18 mouse cellular contexts compared by ENCODE assay signal in the genomic region with DNA sequence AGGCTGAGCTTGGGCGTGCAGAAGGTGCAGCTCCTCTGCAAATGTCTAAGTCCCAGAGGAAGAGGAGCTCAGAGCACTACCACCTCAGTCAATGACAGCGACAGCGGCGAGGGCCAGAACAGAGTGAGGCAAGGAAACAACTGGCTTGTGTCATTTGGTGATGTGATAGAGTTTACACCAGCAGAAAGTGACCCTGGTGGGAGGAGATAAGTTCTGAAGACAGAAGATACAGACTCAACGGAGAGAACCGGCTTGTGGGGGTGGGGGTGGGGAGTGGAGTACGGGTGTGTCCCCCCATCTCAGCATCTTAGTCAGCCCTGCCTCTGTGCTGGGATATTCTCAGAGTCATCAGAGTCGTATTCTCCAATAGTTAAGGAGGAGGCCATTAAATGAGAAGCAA. TPM values are rescaled to one million over a fixed set of nuclear protein-coding genes. Genes with fewer than 3 reads are reported as not detected.
DNase-seq lines count a peak whose midpoint lies in the region; ATAC-seq and TF ChIP-seq lines count a peak whose summit lies in the region.
"Had no signal": no experiment of that assay in that cellular context is flagged by ENCODE, and none has a peak within 500 bp of the region (broad histone marks: within the 10 kb centered on the region; RNA-seq: fewer than 3 reads in every experiment).

No protein-coding gene starts in this region.

- H3K27me3 ChIP-seq in heart, embryonic 10.5 days (ENCODE audit: insufficient read depth, poor library complexity, severe bottlenecking) = peaks cover 7% of the 10 kb centered on the region; the same call in 1 of the 2 replicates
- H3K27me3 ChIP-seq in heart, adult 2 months (ENCODE audit: control insufficient read depth, insufficient read depth, low read length) = no peaks in the 10 kb centered on the region
- no peaks in the 10 kb centered on the region for H3K27me3 ChIP-seq in MEL (ENCODE audit: control insufficient read depth in 1 of 2, insufficient read depth in 2 of 2, low read length in 2 of 2)
- H3K27me3 ChIP-seq in liver, postnatal 0 days (ENCODE audit: insufficient read depth, low read length) = no peaks in the 10 kb centered on the region
- H3K27me3 ChIP-seq in kidney, embryonic 16.5 days (ENCODE audit: insufficient read depth, low read length) = no peaks in the 10 kb centered on the region
- no peaks in the 10 kb centered on the region for H3K27me3 ChIP-seq in hindbrain, embryonic 10.5 days (ENCODE audit: insufficient read depth, poor library complexity, severe bottlenecking)
- H3K27me3 ChIP-seq: hindbrain, embryonic 15.5 days; limb, embryonic 13.5 days; neural tube, embryonic 12.5 days had no signal

- H3K9me3 ChIP-seq in heart, embryonic 10.5 days = no peaks in the 10 kb centered on the region
- H3K9me3 ChIP-seq in MEL (replicated peaks; ENCODE audit: insufficient read depth, low read length) = no peaks in the 10 kb centered on the region
- no peaks in the 10 kb centered on the region for H3K9me3 ChIP-seq in liver, postnatal 0 days (ENCODE audit: low read length)
- H3K9me3 ChIP-seq in kidney, embryonic 16.5 days (ENCODE audit: low read length) = no peaks in the 10 kb centered on the region
- no peaks in the 10 kb centered on the region for H3K9me3 ChIP-seq in hindbrain, embryonic 10.5 days
- H3K9me3 ChIP-seq: hindbrain, embryonic 15.5 days; limb, embryonic 13.5 days; neural tube, embryonic 12.5 days had no signal

- TF ChIP-seq EP300 in heart, adult 2 months (IDR thresholded peaks at IDR 0.05; ENCODE audit: insufficient read depth, low read depth, low read length) = no peak
- TF ChIP-seq EP300 in MEL (IDR thresholded peaks at IDR 0.05; ENCODE audit: low read depth in 1 of 2, low read length in 2 of 2) = 0 out of 4 replicates have a peak, but pooled peaks of 1 of the 2 experiments have one; percentile 24
- TF ChIP-seq EP300 in liver, postnatal 0 days (IDR thresholded peaks at IDR 0.05; ENCODE audit: low read depth) = peak; percentile 26; the same call in 1 of the 2 replicates

- no peak for TF ChIP-seq POLR2A in heart, adult 2 months (IDR thresholded peaks at IDR 0.05; ENCODE audit: insufficient read depth, low read depth, low read length)
- no peak for TF ChIP-seq POLR2A in MEL (IDR thresholded peaks at IDR 0.05; ENCODE audit: control insufficient read depth in 1 of 2, insufficient read depth in 1 of 2, low read depth in 1 of 2, low read length in 2 of 2, poor library complexity in 1 of 2)

- no peaks in the 10 kb centered on the region for H3K36me3 ChIP-seq in heart, embryonic 10.5 days
- no peaks in the 10 kb centered on the region for H3K36me3 ChIP-seq in heart, adult 2 months (ENCODE audit: control insufficient read depth, insufficient read depth, low read length)
- no peaks in the 10 kb centered on the region for H3K36me3 ChIP-seq in MEL (ENCODE audit: control insufficient read depth in 1 of 2, insufficient read depth in 2 of 2, low read length in 2 of 2)
- H3K36me3 ChIP-seq in liver, postnatal 0 days (replicated peaks; ENCODE audit: insufficient read depth, low read length) = no peaks in the 10 kb centered on the region
- H3K36me3 ChIP-seq in kidney, embryonic 16.5 days (ENCODE audit: insufficient read depth, low read length) = no peaks in the 10 kb centered on the region
- no peaks in the 10 kb centered on the region for H3K36me3 ChIP-seq in hindbrain, embryonic 10.5 days
- H3K36me3 ChIP-seq: hindbrain, embryonic 15.5 days; limb, embryonic 13.5 days; neural tube, embryonic 12.5 days had no signal

- no peak overlapping the region for H3K4me3 ChIP-seq in heart, embryonic 10.5 days
- H3K4me3 ChIP-seq in heart, adult 2 months = no peak overlapping the region
- H3K4me3 ChIP-seq in MEL (ENCODE audit: control insufficient read depth in 1 of 2, insufficient read depth in 1 of 2, low read depth in 2 of 2, low read length in 2 of 2) = no peak overlapping the region
- H3K4me3 ChIP-seq in liver, postnatal 0 days (ENCODE audit: low read depth, low read length) = no peak overlapping the region
- no peak overlapping the region for H3K4me3 ChIP-seq in kidney, embryonic 16.5 days (ENCODE audit: low read length)
- H3K4me3 ChIP-seq in hindbrain, embryonic 10.5 days = no peak overlapping the region
- H3K4me3 ChIP-seq: gastrocnemius, adult 2 months; hindbrain, embryonic 15.5 days; limb, embryonic 13.5 days; neural tube, embryonic 12.5 days had no signal

- H3K79me2 ChIP-seq in heart, adult 2 months (replicated peaks; ENCODE audit: control insufficient read depth, insufficient read depth, low read length) = no peaks in the 10 kb centered on the region
- no peaks in the 10 kb centered on the region for H3K79me2 ChIP-seq in MEL (ENCODE audit: control insufficient read depth, insufficient read depth, low read length, poor library complexity)

- intact Hi-C loops in heart, adult 2 months (cut with DNase I) = no loop called here

- 38% methylated on average over 8 of the region's 8 CpGs for WGBS in heart, embryonic 10.5 days
- WGBS in heart, adult 2 months = 74% methylated on average over 8 of the region's 8 CpGs
- 48% methylated on average over 8 of the region's 8 CpGs for WGBS in liver, postnatal 0 days (ENCODE audit: insufficient replicate concordance)
- WGBS in kidney, embryonic 16.5 days = 71% methylated on average over 8 of the region's 8 CpGs
- WGBS in hindbrain, embryonic 10.5 days = 86% methylated on average over 8 of the region's 8 CpGs

- peaks cover 36% of the 10 kb centered on the region for H3K4me1 ChIP-seq in heart, embryonic 10.5 days
- H3K4me1 ChIP-seq in heart, adult 2 months (ENCODE audit: control insufficient read depth, insufficient read depth, low read length) = peaks cover 3% of the 10 kb centered on the region
- no peaks in the 10 kb centered on the region for H3K4me1 ChIP-seq in MEL (ENCODE audit: control insufficient read depth in 1 of 2, insufficient read depth in 2 of 2, low read length in 2 of 2)
- H3K4me1 ChIP-seq in liver, postnatal 0 days (ENCODE audit: insufficient read depth) = peaks cover 3% of the 10 kb centered on the region
- peaks cover 8% of the 10 kb centered on the region; the same call in 1 of the 2 replicates for H3K4me1 ChIP-seq in kidney, embryonic 16.5 days (ENCODE audit: insufficient read depth, low read length)
- peaks cover 18% of the 10 kb centered on the region for H3K4me1 ChIP-seq in hindbrain, embryonic 10.5 days (replicated peaks)
- H3K4me1 ChIP-seq: hindbrain, embryonic 15.5 days had no signal

- TF ChIP-seq RAD21 in MEL (IDR thresholded peaks at IDR 0.05; ENCODE audit: low read depth, low read length) = no peak

- peak; percentile 82 for ATAC-seq in erythroid progenitor cell, adult 5-6 weeks (replicated peaks; ENCODE audit: low FRiP score, poor library complexity, severe bottlenecking)
- peak; percentile 79 for ATAC-seq in liver, postnatal 0 days
- no peak for ATAC-seq in kidney, embryonic 16.5 days (ENCODE audit: low FRiP score, low TSS enrichment)
- ATAC-seq: forebrain, postnatal 0 days; intestine, postnatal 0 days had no signal

- no peak overlapping the region for H3K9ac ChIP-seq in heart, adult 2 months (ENCODE audit: low read depth, low read length)
- no peak overlapping the region for H3K9ac ChIP-seq in MEL (ENCODE audit: control insufficient read depth, low read depth, low read length, poor library complexity, severe bottlenecking)
- H3K9ac ChIP-seq in liver, postnatal 0 days (replicated peaks) = no peak overlapping the region
- no peak overlapping the region for H3K9ac ChIP-seq in kidney, embryonic 16.5 days (replicated peaks; ENCODE audit: low read length)
- H3K9ac ChIP-seq: forebrain, postnatal 0 days; hindbrain, embryonic 15.5 days; limb, embryonic 13.5 days; neural tube, embryonic 12.5 days had no signal

- TF ChIP-seq CTCF in heart, adult 2 months (IDR thresholded peaks at IDR 0.05) = no peak
- no peak for TF ChIP-seq CTCF in MEL (IDR thresholded peaks at IDR 0.05 in 2 of 3, conservative IDR thresholded peaks at IDR 0.05 in 1 of 3; ENCODE audit: control insufficient read depth in 1 of 3, insufficient read depth in 1 of 3, low read depth in 2 of 3, low read length in 3 of 3, poor library complexity in 1 of 3, severe bottlenecking in 1 of 3)
- no peak for TF ChIP-seq CTCF in liver, postnatal 0 days (IDR thresholded peaks at IDR 0.05; ENCODE audit: low read depth)

- peak; percentile 82 for DNase-seq in heart, embryonic 10.5 days (ENCODE audit: low spot score)
- DNase-seq in heart, adult 2 months = no peak
- peak; percentile 26 for DNase-seq in MEL (ENCODE audit: low read depth, low spot score)
- DNase-seq in liver, postnatal 0 days = no peak
- no peak for DNase-seq in thymus, postnatal 10 days (ENCODE audit: low spot score in 2 of 2)
- DNase-seq in hindbrain, embryonic 10.5 days (ENCODE audit: low spot score) = no peak
- DNase-seq: adrenal gland, adult 8-10 months; cerebellum, adult 18-20 months; forebrain, postnatal 0 days; gastrocnemius, adult 2 months; heart, postnatal 14 days had no signal

- H3K27ac ChIP-seq in heart, embryonic 10.5 days = no peak overlapping the region
- H3K27ac ChIP-seq in heart, adult 2 months = no peak overlapping the region
- no peak overlapping the region for H3K27ac ChIP-seq in MEL (ENCODE audit: control insufficient read depth, low read depth, low read length)
- H3K27ac ChIP-seq in liver, postnatal 0 days (ENCODE audit: low read depth) = no peak overlapping the region
- H3K27ac ChIP-seq in kidney, embryonic 16.5 days (ENCODE audit: low read length) = no peak overlapping the region
- H3K27ac ChIP-seq in hindbrain, embryonic 10.5 days = no peak overlapping the region
- H3K27ac ChIP-seq: hindbrain, embryonic 15.5 days; kidney, postnatal 0 days; neural tube, embryonic 12.5 days had no signal

- peak overlapping the region; percentile 16; the same call in 1 of the 2 replicates for H3K4me2 ChIP-seq in liver, postnatal 0 days (ENCODE audit: low read depth, low read length)
- no peak overlapping the region for H3K4me2 ChIP-seq in kidney, embryonic 16.5 days (replicated peaks; ENCODE audit: low read depth, low read length)
- H3K4me2 ChIP-seq: hindbrain, embryonic 15.5 days; limb, embryonic 13.5 days; neural tube, embryonic 12.5 days had no signal

RNA-seq across cellular contexts. Expression of gene Urb2, which starts 56.1 kb away (rescaled TPM):
- 6.1 and 6.9 TPM in 2 replicates for polyA plus RNA-seq in heart, embryonic 10.5 days (2016; fragmentation: Nextera tagmentation; extraction: Ambion mirVana)
- total RNA-seq in heart, adult 2 months (2021) = 1 to 10 TPM; 6.2 to 6.3 TPM
- 2.6 and 3.5 TPM in 2 replicates for polyA plus RNA-seq in heart, adult 2 months (2012; rRNA removed)
- total RNA-seq in MEL (2012; rRNA removed) = 39.7 and 40.1 TPM in 2 replicates
- 10 to 100 TPM; 31.6 to 82.4 TPM for polyA plus RNA-seq in MEL (2012; ENCODE audit: insufficient read depth in 1 of 2, insufficient read length in 2 of 2, low read depth in 1 of 2, low replicate concordance in 2 of 2, missing spikeins in 1 of 2)
- 10.9 and 11.5 TPM in 2 replicates for total RNA-seq in erythroid progenitor cell, adult 5-6 weeks (2015; ENCODE audit: low replicate concordance)
- total RNA-seq in erythroid progenitor cell, adult 5-6 weeks (2017; ENCODE audit: low replicate concordance) = 8.5 and 10.7 TPM in 2 replicates
- 1.2 TPM in 2 replicates for polyA plus RNA-seq in liver, postnatal 0 days (2015; fragmentation: Nextera tagmentation; extraction: Ambion mirVana)
- 4.7 and 6.3 TPM in 2 replicates for polyA plus RNA-seq in kidney, embryonic 16.5 days (2015; fragmentation: Nextera tagmentation; extraction: Ambion mirVana)
- 6.8 and 7.1 TPM in 2 replicates for polyA plus RNA-seq in hindbrain, embryonic 10.5 days (2016; fragmentation: Nextera tagmentation; extraction: Ambion mirVana)

RNA-seq across cellular contexts. Expression of gene Taf5l, which starts 56.2 kb away (rescaled TPM):
- 37.4 and 40.4 TPM in 2 replicates for polyA plus RNA-seq in heart, embryonic 10.5 days (2016; fragmentation: Nextera tagmentation; extraction: Ambion mirVana)
- 10 to 100 TPM; 12.0 to 13.2 TPM for total RNA-seq in heart, adult 2 months (2021)
- 17.7 and 23.5 TPM in 2 replicates for polyA plus RNA-seq in heart, adult 2 months (2012; rRNA removed)
- total RNA-seq in MEL (2012; rRNA removed) = 85.9 and 86.3 TPM in 2 replicates
- polyA plus RNA-seq in MEL (2012; ENCODE audit: insufficient read depth in 1 of 2, insufficient read length in 2 of 2, low read depth in 1 of 2, low replicate concordance in 2 of 2, missing spikeins in 1 of 2) = 10 to 100 TPM in 1 of 2 experiments, not detected in 1; 88.4 TPM
- 45.0 and 46.9 TPM in 2 replicates for total RNA-seq in erythroid progenitor cell, adult 5-6 weeks (2015; ENCODE audit: low replicate concordance)
- 40.3 and 41.6 TPM in 2 replicates for total RNA-seq in erythroid progenitor cell, adult 5-6 weeks (2017; ENCODE audit: low replicate concordance)
- 15.0 and 15.1 TPM in 2 replicates for polyA plus RNA-seq in liver, postnatal 0 days (2015; fragmentation: Nextera tagmentation; extraction: Ambion mirVana)
- polyA plus RNA-seq in kidney, embryonic 16.5 days (2015; fragmentation: Nextera tagmentation; extraction: Ambion mirVana) = 38.4 and 41.1 TPM in 2 replicates
- polyA plus RNA-seq in hindbrain, embryonic 10.5 days (2016; fragmentation: Nextera tagmentation; extraction: Ambion mirVana) = 37.8 and 40.2 TPM in 2 replicates

Comparison
In these comparisons a context has a peak if more than half of its experiments do, and no peak if none do; other contexts are left out.
1. DNase-seq: peak in heart, embryonic 10.5 days (single experiment) and MEL (single experiment); none in heart, adult 2 months (0 of 2), liver, postnatal 0 days (single experiment), thymus, postnatal 10 days (0 of 2) and hindbrain, embryonic 10.5 days (single experiment).